Mouse (Mus musculus) midbrain, embryonic 13.5 days (tissue): Measurements from ENCODE around the gene Sh3tc1. TPM values are rescaled to one million over a fixed set of nuclear protein-coding genes. Genes with fewer than 3 reads are reported as not detected.

ENCODE experiments used
- ATAC-seq: fragments of 200-750 bp; cut with Nextera tagmentation; 2 replicates; pipeline ENCODE4 v1.8.0; 2017; ENCODE audit warnings: mild to moderate bottlenecking, moderate TSS enrichment, moderate library complexity
- H3K27ac ChIP-seq: fragments of 300-500 bp; sonication (generic); 2 replicates; pipeline ENCODE4 v1.5.1; 2015; ENCODE audit warnings: inconsistent platforms, mild to moderate bottlenecking, moderate library complexity
- H3K27me3 ChIP-seq: fragments of 300-500 bp; sonication (generic); 2 replicates; pipeline ENCODE4 v1.6.1; 2015; ENCODE audit warnings: mild to moderate bottlenecking, inconsistent platforms
- H3K36me3 ChIP-seq: fragments of 300-500 bp; sonication (generic); 2 replicates; pipeline ENCODE4 v1.6.1; 2015; ENCODE audit warnings: mild to moderate bottlenecking, inconsistent platforms
- H3K4me1 ChIP-seq: fragments of 300-500 bp; sonication (generic); replicated peaks from 2 replicates; pipeline ENCODE4 v1.6.1; 2015; ENCODE audit warnings: inconsistent platforms
- H3K4me2 ChIP-seq: fragments of 300-500 bp; sonication (generic); replicated peaks from 2 replicates; pipeline ENCODE4 v1.6.1; 2015; ENCODE audit warnings: moderate library complexity, mild to moderate bottlenecking, inconsistent platforms
- H3K4me3 ChIP-seq: fragments of 300-500 bp; sonication (generic); replicated peaks from 2 replicates; pipeline ENCODE4 v1.5.1; 2015; ENCODE audit warnings: mild to moderate bottlenecking, inconsistent platforms
- H3K9ac ChIP-seq: fragments of 300-500 bp; sonication (generic); replicated peaks from 2 replicates; pipeline ENCODE4 v1.6.1; 2015; ENCODE audit warnings: mild to moderate bottlenecking, inconsistent platforms
- H3K9me3 ChIP-seq: fragments of 300-500 bp; sonication (generic); 2 replicates; pipeline ENCODE4 v1.6.1; 2016; ENCODE audit warnings: mild to moderate bottlenecking, inconsistent platforms
- WGBS: fragments of 180-500 bp; shearing (Covaris S2); methylation state at CpG from one replicate; pipeline ENCODE4 v1.1.7; 2015; 5-methylcytosine and 5-hydroxymethylcytosine counted together
- polyA plus RNA-seq: library from polyadenylated mRNA; unstranded; fragments of >200 nt; fragmentation: Nextera tagmentation; extraction: Ambion mirVana; gene quantifications from 2 replicates; pipeline ENCODE4 v1.2.1, GENCODE M21; 2015

Sh3tc1 gene
- 2.7 and 3.8 TPM in 2 replicates for polyA plus RNA-seq

GRCm38 (mm10) chr5:35739536-35740278 is at the start of gene Sh3tc1:
TSS of gene Sh3tc1 (minus strand) at chr5:35739987.
- Histone ChIP-seq H3K9me3 (no peaks in the 10 kb centered on the region), H3K9ac (no peak within 1 kb of the TSS), H3K4me1 (no peaks in the 10 kb centered on the region), H3K27me3 (peaks cover 11% of the 10 kb centered on the region), H3K4me3 (no peak within 1 kb of the TSS), H3K27ac (no peak within 1 kb of the TSS), H3K4me2 (no peak within 1 kb of the TSS), H3K36me3 (no peaks in the 10 kb centered on the region)
- 25% methylated on average over 10 of the region's 10 CpGs for WGBS
- ATAC-seq: no peak

GRCm38 (mm10) chr5:35788719-35789118 is 48.9 kb upstream of the Sh3tc1 start:
- Histone ChIP-seq H3K4me2 (no peak overlapping the region), H3K4me3 (no peak overlapping the region), H3K9me3 (no peaks in the 10 kb centered on the region), H3K4me1 (no peaks in the 10 kb centered on the region), H3K36me3 (no peaks in the 10 kb centered on the region), H3K27ac (no peak overlapping the region), H3K27me3 (no peaks in the 10 kb centered on the region), H3K9ac (no peak overlapping the region)
- ATAC-seq: no peak
- 84% methylated on average over 6 of the region's 6 CpGs for WGBS

- Histone ChIP-seq H3K27ac (no peak overlapping the region), H3K4me2 (no peak overlapping the region), H3K4me1 (no peaks in the 10 kb centered on the region), H3K9me3 (no peaks in the 10 kb centered on the region), H3K36me3 (no peaks in the 10 kb centered on the region), H3K4me3 (no peak overlapping the region), H3K9ac (no peak overlapping the region), H3K27me3 (no peaks in the 10 kb centered on the region)
- no peak for ATAC-seq
- WGBS: 93% methylated on average over 12 of the region's 12 CpGs
These were observed 48.1 kb upstream of the Sh3tc1 start for GRCm38 (mm10) chr5:35787847-35788246.

GRCm38 (mm10) chr5:35785853-35786252 is 46.1 kb upstream of the Sh3tc1 start:
- H3K4me3 ChIP-seq: no peak overlapping the region
- no peak overlapping the region for H3K9ac ChIP-seq
- no peaks in the 10 kb centered on the region for H3K4me1 ChIP-seq
- H3K36me3 ChIP-seq: no peaks in the 10 kb centered on the region
- H3K9me3 ChIP-seq: no peaks in the 10 kb centered on the region
- no peaks in the 10 kb centered on the region for H3K27me3 ChIP-seq
- WGBS: 76% methylated on average over 7 of the region's 7 CpGs
- H3K4me2 ChIP-seq: no peak overlapping the region
- no peak for ATAC-seq
- H3K27ac ChIP-seq: no peak overlapping the region

- H3K27me3 ChIP-seq: no peaks in the 10 kb centered on the region
- H3K9me3 ChIP-seq: no peaks in the 10 kb centered on the region
- H3K4me1 ChIP-seq: no peaks in the 10 kb centered on the region
- ATAC-seq: no peak
- no peak overlapping the region for H3K27ac ChIP-seq
- no peaks in the 10 kb centered on the region for H3K36me3 ChIP-seq
- 61% methylated on average over 10 of the region's 10 CpGs for WGBS
- no peak overlapping the region for H3K4me3 ChIP-seq
- no peak overlapping the region for H3K9ac ChIP-seq
- H3K4me2 ChIP-seq: no peak overlapping the region
These were observed 42.9 kb upstream of the Sh3tc1 start for GRCm38 (mm10) chr5:35782648-35783180.

GRCm38 (mm10) chr5:35781116-35781515 is 41.3 kb upstream of the Sh3tc1 start:
- Histone ChIP-seq H3K4me1 (no peaks in the 10 kb centered on the region), H3K4me2 (no peak overlapping the region), H3K27me3 (no peaks in the 10 kb centered on the region), H3K36me3 (no peaks in the 10 kb centered on the region), H3K9me3 (no peaks in the 10 kb centered on the region), H3K9ac (no peak overlapping the region), H3K4me3 (no peak overlapping the region), H3K27ac (no peak overlapping the region)
- ATAC-seq: no peak
- WGBS: 75% methylated on average over 3 of the region's 3 CpGs

GRCm38 (mm10) chr5:35774137-35774424 is 34.3 kb upstream of the Sh3tc1 start:
- WGBS: 62% methylated on average over 6 of the region's 6 CpGs
- peaks cover 9% of the 10 kb centered on the region for H3K4me1 ChIP-seq
- no peaks in the 10 kb centered on the region for H3K9me3 ChIP-seq
- H3K4me3 ChIP-seq: no peak overlapping the region
- H3K9ac ChIP-seq: no peak overlapping the region
- no peak overlapping the region for H3K27ac ChIP-seq
- no peaks in the 10 kb centered on the region for H3K27me3 ChIP-seq
- no peaks in the 10 kb centered on the region for H3K36me3 ChIP-seq
- ATAC-seq: 0 out of 2 replicates have a peak, but pooled peaks have one; percentile 18
- no peak overlapping the region for H3K4me2 ChIP-seq

GRCm38 (mm10) chr5:35773274-35774136 is 33.7 kb upstream of the Sh3tc1 start:
- H3K4me3 ChIP-seq: no peak overlapping the region
- 70% methylated on average over 13 of the region's 13 CpGs for WGBS
- H3K4me2 ChIP-seq: no peak overlapping the region
- peak; percentile 55 for ATAC-seq
- H3K9ac ChIP-seq: no peak overlapping the region
- no peaks in the 10 kb centered on the region for H3K36me3 ChIP-seq
- peaks cover 9% of the 10 kb centered on the region for H3K4me1 ChIP-seq
- no peaks in the 10 kb centered on the region for H3K9me3 ChIP-seq
- H3K27ac ChIP-seq: no peak overlapping the region
- no peaks in the 10 kb centered on the region for H3K27me3 ChIP-seq

- Histone ChIP-seq H3K4me1 (peaks cover 9% of the 10 kb centered on the region), H3K4me3 (no peak overlapping the region), H3K27ac (no peak overlapping the region), H3K9me3 (no peaks in the 10 kb centered on the region), H3K9ac (no peak overlapping the region), H3K27me3 (no peaks in the 10 kb centered on the region), H3K36me3 (no peaks in the 10 kb centered on the region), H3K4me2 (no peak overlapping the region)
- no peak for ATAC-seq
- WGBS: 77% methylated on average over 14 of the region's 14 CpGs
These were observed 31.3 kb upstream of the Sh3tc1 start for GRCm38 (mm10) chr5:35770891-35771663.

GRCm38 (mm10) chr5:35770246-35770645 is 30.5 kb upstream of the Sh3tc1 start:
- H3K9me3 ChIP-seq: no peaks in the 10 kb centered on the region
- H3K4me2 ChIP-seq: no peak overlapping the region
- H3K4me1 ChIP-seq: peaks cover 9% of the 10 kb centered on the region
- 89% methylated on average over 2 of the region's 2 CpGs for WGBS
- no peak overlapping the region for H3K4me3 ChIP-seq
- H3K27me3 ChIP-seq: no peaks in the 10 kb centered on the region
- no peaks in the 10 kb centered on the region for H3K36me3 ChIP-seq
- H3K27ac ChIP-seq: no peak overlapping the region
- no peak for ATAC-seq
- H3K9ac ChIP-seq: no peak overlapping the region

GRCm38 (mm10) chr5:35768997-35769396 is 29.2 kb upstream of the Sh3tc1 start:
- 87% methylated on average over 7 of the region's 7 CpGs for WGBS
- Histone ChIP-seq H3K4me1 (peaks cover 4% of the 10 kb centered on the region), H3K36me3 (no peaks in the 10 kb centered on the region), H3K9me3 (no peaks in the 10 kb centered on the region), H3K27ac (no peak overlapping the region), H3K9ac (no peak overlapping the region), H3K27me3 (peaks cover 2% of the 10 kb centered on the region; the same call in 1 of the 2 replicates), H3K4me2 (no peak overlapping the region), H3K4me3 (no peak overlapping the region)
- no peak for ATAC-seq
